Mouse (Mus musculus) liver, embryonic 16.5 days (tissue): ENCODE measurements around the gene Cdk14. TPM values are rescaled to one million over a fixed set of nuclear protein-coding genes. Genes with fewer than 3 reads are reported as not detected.

ENCODE experiments used
- ATAC-seq: fragments of 200-750 bp; cut with Nextera tagmentation; 2 replicates; pipeline ENCODE4 v1.8.0; 2017; ENCODE audit warnings: low read depth, mild to moderate bottlenecking, moderate number of reproducible peaks, moderate library complexity
- H3K27ac ChIP-seq: fragments of 300-500 bp; sonication (generic); 2 replicates; pipeline ENCODE4 v1.5.1; 2014; ENCODE audit warnings: mild to moderate bottlenecking, low read length
- H3K27me3 ChIP-seq: fragments of 300-500 bp; sonication (generic); 2 replicates; pipeline ENCODE4 v1.6.1; 2014; ENCODE audit warnings: low read depth, low read length, mixed read lengths; ENCODE audit not compliant: control insufficient read depth, insufficient read depth
- H3K36me3 ChIP-seq: fragments of 300-500 bp; sonication (generic); 2 replicates; pipeline ENCODE4 v1.6.1; 2014; ENCODE audit warnings: mild to moderate bottlenecking; ENCODE audit not compliant: control insufficient read depth, insufficient read depth
- H3K4me1 ChIP-seq: fragments of 300-500 bp; sonication (generic); 2 replicates; pipeline ENCODE4 v1.6.1; 2014; ENCODE audit warnings: low read depth, low read length, mixed read lengths; ENCODE audit not compliant: control insufficient read depth
- H3K4me2 ChIP-seq: fragments of 300-500 bp; sonication (generic); 2 replicates; pipeline ENCODE4 v1.6.1; 2014; ENCODE audit warnings: low read depth, low read length, mixed read lengths
- H3K4me3 ChIP-seq: fragments of 300-500 bp; sonication (generic); 2 replicates; pipeline ENCODE4 v1.5.1; 2014; ENCODE audit warnings: low read depth, mild to moderate bottlenecking, low read length
- H3K9ac ChIP-seq: fragments of 300-500 bp; sonication (generic); 2 replicates; pipeline ENCODE4 v1.6.1; 2014; ENCODE audit warnings: low read depth, low read length
- H3K9me3 ChIP-seq: fragments of 300-500 bp; sonication (generic); replicated peaks from 2 replicates; pipeline ENCODE4 v1.6.1; 2016; ENCODE audit warnings: low read length; ENCODE audit not compliant: control insufficient read depth
- WGBS: fragments of 180-500 bp; shearing (Covaris S2); extraction: QIAGEN DNeasy Blood & Tissue Kit; methylation state at CpG from one replicate; pipeline ENCODE4 v1.1.7; 2014; ENCODE audit not compliant: insufficient replicate concordance; 5-methylcytosine and 5-hydroxymethylcytosine counted together
- polyA plus RNA-seq: library from polyadenylated mRNA; unstranded; fragments of >200 nt; fragmentation: Nextera tagmentation; extraction: Ambion mirVana; gene quantifications from 2 replicates; pipeline ENCODE4 v1.2.1, GENCODE M21; 2015

The Cdk14 gene
- polyA plus RNA-seq, 1 experiment from 2014 or later, result 1.1 TPM

- Histone ChIP-seq H3K27me3 (no peaks in the 10 kb centered on the region), H3K9ac (no peak overlapping the region), H3K9me3 (no peaks in the 10 kb centered on the region), H3K4me2 (no peak overlapping the region), H3K4me3 (no peak overlapping the region), H3K4me1 (no peaks in the 10 kb centered on the region), H3K36me3 (no peaks in the 10 kb centered on the region), H3K27ac (no peak overlapping the region)
- WGBS, result 68% methylated on average over 2 of the region's 2 CpGs
- no peak for ATAC-seq
Observed at GRCm38 (mm10) chr5:5305286-5305685, 114.8 kb downstream of the Cdk14 start.

- Histone ChIP-seq H3K9me3 (no peaks in the 10 kb centered on the region), H3K27ac (no peak overlapping the region), H3K4me2 (no peak overlapping the region), H3K27me3 (no peaks in the 10 kb centered on the region), H3K36me3 (no peaks in the 10 kb centered on the region), H3K4me3 (no peak overlapping the region), H3K4me1 (no peaks in the 10 kb centered on the region), H3K9ac (no peak overlapping the region)
- ATAC-seq, result no peak
- 66% methylated on average over 8 of the region's 8 CpGs for WGBS
Observed at GRCm38 (mm10) chr5:5303102-5303670, 116.9 kb downstream of the Cdk14 start.

GRCm38 (mm10) chr5:5301571-5302079 is 118.5 kb downstream of the Cdk14 start:
- Histone ChIP-seq H3K36me3 (no peaks in the 10 kb centered on the region), H3K9ac (no peak overlapping the region), H3K27me3 (no peaks in the 10 kb centered on the region), H3K9me3 (no peaks in the 10 kb centered on the region), H3K27ac (no peak overlapping the region), H3K4me1 (no peaks in the 10 kb centered on the region), H3K4me2 (no peak overlapping the region), H3K4me3 (no peak overlapping the region)
- ATAC-seq, result no peak
- WGBS, result 58% methylated on average over 12 of the region's 12 CpGs

DNA sequence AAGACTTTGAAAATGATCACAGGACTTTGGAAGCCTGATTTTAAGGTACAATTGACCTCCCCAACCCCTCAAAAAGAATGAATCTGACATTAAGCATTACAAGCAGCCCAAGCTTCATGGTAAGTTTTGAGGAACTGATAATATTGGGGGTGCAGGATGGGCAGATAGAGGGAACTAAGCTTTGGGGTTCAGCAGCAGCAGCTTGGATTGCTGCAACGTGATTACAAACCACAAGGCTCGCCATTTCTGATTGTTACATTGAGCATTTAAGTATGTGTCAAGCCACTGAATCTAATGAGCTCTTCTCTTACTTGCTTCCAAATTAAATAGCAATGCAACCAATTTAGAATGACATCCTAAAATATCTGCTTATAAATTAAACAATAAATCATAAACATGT is 119.1 kb downstream of the Cdk14 start:
- 30% methylated on average over 2 of the region's 2 CpGs for WGBS
- Histone ChIP-seq H3K4me2 (no peak overlapping the region), H3K4me3 (no peak overlapping the region), H3K36me3 (no peaks in the 10 kb centered on the region), H3K9me3 (no peaks in the 10 kb centered on the region), H3K27me3 (no peaks in the 10 kb centered on the region), H3K9ac (no peak overlapping the region), H3K27ac (no peak overlapping the region), H3K4me1 (no peaks in the 10 kb centered on the region)
- ATAC-seq, result no peak

- Histone ChIP-seq H3K4me3 (no peak overlapping the region), H3K9me3 (no peaks in the 10 kb centered on the region), H3K27me3 (no peaks in the 10 kb centered on the region), H3K36me3 (no peaks in the 10 kb centered on the region), H3K9ac (no peak overlapping the region), H3K27ac (no peak overlapping the region), H3K4me1 (no peaks in the 10 kb centered on the region), H3K4me2 (no peak overlapping the region)
- 31% methylated on average over 1 of the region's 1 CpGs for WGBS
- ATAC-seq, result no peak
Observed at GRCm38 (mm10) chr5:5300290-5300689, 119.8 kb downstream of the Cdk14 start.

GRCm38 (mm10) chr5:5297222-5297621 is 122.9 kb downstream of the Cdk14 start:
- Histone ChIP-seq H3K4me3 (no peak overlapping the region), H3K4me2 (no peak overlapping the region), H3K9ac (no peak overlapping the region), H3K9me3 (no peaks in the 10 kb centered on the region), H3K27ac (no peak overlapping the region), H3K36me3 (no peaks in the 10 kb centered on the region), H3K27me3 (no peaks in the 10 kb centered on the region), H3K4me1 (no peaks in the 10 kb centered on the region)
- no peak for ATAC-seq
- WGBS, result 55% methylated on average over 7 of the region's 7 CpGs

GRCm38 (mm10) chr5:5296773-5297172 is 123.3 kb downstream of the Cdk14 start:
- no peaks in the 10 kb centered on the region for H3K9me3 ChIP-seq
- H3K36me3 ChIP-seq, result no peaks in the 10 kb centered on the region
- H3K4me2 ChIP-seq, result no peak overlapping the region
- no peak for ATAC-seq
- H3K27ac ChIP-seq, result no peak overlapping the region
- H3K4me3 ChIP-seq, result no peak overlapping the region
- H3K9ac ChIP-seq, result no peak overlapping the region
- no peaks in the 10 kb centered on the region for H3K4me1 ChIP-seq
- no peaks in the 10 kb centered on the region for H3K27me3 ChIP-seq

- Histone ChIP-seq H3K36me3 (no peaks in the 10 kb centered on the region), H3K27me3 (no peaks in the 10 kb centered on the region), H3K27ac (no peak overlapping the region), H3K4me1 (no peaks in the 10 kb centered on the region), H3K4me3 (no peak overlapping the region), H3K9me3 (no peaks in the 10 kb centered on the region), H3K4me2 (no peak overlapping the region), H3K9ac (no peak overlapping the region)
- WGBS, result 62% methylated on average over 8 of the region's 8 CpGs
- ATAC-seq, result no peak
Observed at GRCm38 (mm10) chr5:5292830-5293542, 127.1 kb downstream of the Cdk14 start.

- Histone ChIP-seq H3K27me3 (no peaks in the 10 kb centered on the region), H3K4me3 (no peak overlapping the region), H3K9me3 (no peaks in the 10 kb centered on the region), H3K4me1 (no peaks in the 10 kb centered on the region), H3K36me3 (no peaks in the 10 kb centered on the region), H3K27ac (no peak overlapping the region), H3K4me2 (no peak overlapping the region), H3K9ac (no peak overlapping the region)
- whole genome bisulfite sequencing, result 46% methylated on average over 6 of the region's 6 CpGs
- ATAC-seq, result no peak
Observed at GRCm38 (mm10) chr5:5291321-5291991, 128.7 kb downstream of the Cdk14 start.
